Mouse (Mus musculus): Measurements from ENCODE around the gene Tmem252. TPM values are rescaled to one million over a fixed set of nuclear protein-coding genes. Genes with fewer than 3 reads are reported as not detected.

The Tmem252 gene
- total and polyA plus RNA-seq, 3 experiments = 0.05 TPM; not detected in 2

- TF ChIP-seq GATA1 (IDR thresholded peaks at IDR 0.05; ENCODE audit: borderline replicate concordance, low read length) (no peak), TAL1 (conservative IDR thresholded peaks at IDR 0.05; ENCODE audit: low read depth, low read length) (no peak), POLR2AphosphoS5 (IDR thresholded peaks at IDR 0.05; ENCODE audit: insufficient replicate concordance, low read depth, low read length) (no peak), CTCF (IDR thresholded peaks at IDR 0.05; ENCODE audit: low read depth, low read length) (no peak), GATA2 (IDR thresholded peaks at IDR 0.05; ENCODE audit: borderline replicate concordance, low read depth, low read length) (no peak)
- no peak for ATAC-seq (ENCODE audit: extremely low read depth, insufficient number of reproducible peaks, low FRiP score, poor library complexity, severe bottlenecking)
These were observed 28.8 kb upstream of the Tmem252 start for GRCm38 (mm10) chr19:24644971-24645370.

GRCm38 (mm10) chr19:24646162-24646829, 27.5 kb upstream of the Tmem252 start:
- ATAC-seq (ENCODE audit: extremely low read depth, insufficient number of reproducible peaks, low FRiP score, poor library complexity, severe bottlenecking) (no peak), DNase-seq (ENCODE audit: low spot score) (no peak)
- Histone ChIP-seq H3K4me1 (ENCODE audit: insufficient read depth, low read depth, low read length) (no peaks in the 10 kb centered on the region), H3K27me3 (ENCODE audit: insufficient read depth, low read length) (0 out of 2 replicates have a peak, but pooled peaks cover 2% of the 10 kb centered on the region), H3K4me3 (ENCODE audit: low read depth, low read length) (no peak overlapping the region), H3K9me3 (replicated peaks) (no peaks in the 10 kb centered on the region), H3K36me3 (replicated peaks) (no peaks in the 10 kb centered on the region)
- TF ChIP-seq GATA2 (IDR thresholded peaks at IDR 0.05; ENCODE audit: borderline replicate concordance, low read depth, low read length) (no peak), POLR2AphosphoS5 (IDR thresholded peaks at IDR 0.05; ENCODE audit: insufficient replicate concordance, low read depth, low read length) (no peak), TAL1 (conservative IDR thresholded peaks at IDR 0.05; ENCODE audit: low read depth, low read length) (no peak), GATA1 (IDR thresholded peaks at IDR 0.05; ENCODE audit: borderline replicate concordance, low read length) (no peak), CTCF (IDR thresholded peaks at IDR 0.05; ENCODE audit: low read depth, low read length) (no peak)

More at GRCm38 (mm10) chr19:24644971-24645370, 28.8 kb upstream of the Tmem252 start:
- Histone ChIP-seq H3K27me3 (ENCODE audit: insufficient read depth, low read length) (0 out of 2 replicates have a peak, but pooled peaks cover 2% of the 10 kb centered on the region), H3K4me3 (ENCODE audit: low read depth, low read length) (no peak overlapping the region), H3K36me3 (replicated peaks) (no peaks in the 10 kb centered on the region), H3K9me3 (replicated peaks) (no peaks in the 10 kb centered on the region), H3K4me1 (ENCODE audit: insufficient read depth, low read depth, low read length) (no peaks in the 10 kb centered on the region)
- no peak for DNase-seq (ENCODE audit: low spot score)

GRCm38 (mm10) chr19:24648016-24648415, 25.8 kb upstream of the Tmem252 start:
- H3K36me3 ChIP-seq (replicated peaks) = no peaks in the 10 kb centered on the region
- ATAC-seq (ENCODE audit: extremely low read depth, insufficient number of reproducible peaks, low FRiP score, poor library complexity, severe bottlenecking) = no peak
- H3K4me3 ChIP-seq (ENCODE audit: low read depth, low read length) = no peak overlapping the region
- TF ChIP-seq GATA2 (IDR thresholded peaks at IDR 0.05; ENCODE audit: borderline replicate concordance, low read depth, low read length) = no peak
- no peak for TF ChIP-seq CTCF (IDR thresholded peaks at IDR 0.05; ENCODE audit: low read depth, low read length)
- TF ChIP-seq GATA1 (IDR thresholded peaks at IDR 0.05; ENCODE audit: borderline replicate concordance, low read length) = no peak
- TF ChIP-seq POLR2AphosphoS5 (IDR thresholded peaks at IDR 0.05; ENCODE audit: insufficient replicate concordance, low read depth, low read length) = no peak
- no peak for TF ChIP-seq TAL1 (conservative IDR thresholded peaks at IDR 0.05; ENCODE audit: low read depth, low read length)
- no peaks in the 10 kb centered on the region for H3K9me3 ChIP-seq (replicated peaks)
- no peak for DNase-seq (ENCODE audit: low spot score)
- no peaks in the 10 kb centered on the region for H3K27me3 ChIP-seq (ENCODE audit: insufficient read depth, low read length)
- H3K4me1 ChIP-seq (ENCODE audit: insufficient read depth, low read depth, low read length) = no peaks in the 10 kb centered on the region

GRCm38 (mm10) chr19:24650428-24650827, 23.4 kb upstream of the Tmem252 start:
- Histone ChIP-seq H3K9me3 (replicated peaks) (no peaks in the 10 kb centered on the region), H3K4me3 (ENCODE audit: low read depth, low read length) (no peak overlapping the region), H3K27me3 (ENCODE audit: insufficient read depth, low read length) (peaks cover 3% of the 10 kb centered on the region; the same call in 1 of the 2 replicates), H3K4me1 (ENCODE audit: insufficient read depth, low read depth, low read length) (no peaks in the 10 kb centered on the region), H3K36me3 (replicated peaks) (no peaks in the 10 kb centered on the region)
- TF ChIP-seq GATA1 (IDR thresholded peaks at IDR 0.05; ENCODE audit: borderline replicate concordance, low read length) (no peak), GATA2 (IDR thresholded peaks at IDR 0.05; ENCODE audit: borderline replicate concordance, low read depth, low read length) (no peak), TAL1 (conservative IDR thresholded peaks at IDR 0.05; ENCODE audit: low read depth, low read length) (no peak), POLR2AphosphoS5 (IDR thresholded peaks at IDR 0.05; ENCODE audit: insufficient replicate concordance, low read depth, low read length) (no peak), CTCF (IDR thresholded peaks at IDR 0.05; ENCODE audit: low read depth, low read length) (no peak)
- DNase-seq (ENCODE audit: low spot score) (no peak), ATAC-seq (ENCODE audit: extremely low read depth, insufficient number of reproducible peaks, low FRiP score, poor library complexity, severe bottlenecking) (no peak)

- ATAC-seq (ENCODE audit: extremely low read depth, insufficient number of reproducible peaks, low FRiP score, poor library complexity, severe bottlenecking) (no peak), DNase-seq (ENCODE audit: low spot score) (no peak)
- no peaks in the 10 kb centered on the region for H3K36me3 ChIP-seq (replicated peaks)
- no peak overlapping the region for H3K4me3 ChIP-seq (ENCODE audit: low read depth, low read length)
- peaks cover 3% of the 10 kb centered on the region; the same call in 1 of the 2 replicates for H3K27me3 ChIP-seq (ENCODE audit: insufficient read depth, low read length)
- no peaks in the 10 kb centered on the region for H3K4me1 ChIP-seq (ENCODE audit: insufficient read depth, low read depth, low read length)
- no peaks in the 10 kb centered on the region for H3K9me3 ChIP-seq (replicated peaks)
- no peak for TF ChIP-seq GATA2 (IDR thresholded peaks at IDR 0.05; ENCODE audit: borderline replicate concordance, low read depth, low read length)
- TF ChIP-seq CTCF (IDR thresholded peaks at IDR 0.05; ENCODE audit: low read depth, low read length) = no peak
- TF ChIP-seq TAL1 (conservative IDR thresholded peaks at IDR 0.05; ENCODE audit: low read depth, low read length) = no peak
- TF ChIP-seq POLR2AphosphoS5 (IDR thresholded peaks at IDR 0.05; ENCODE audit: insufficient replicate concordance, low read depth, low read length) = no peak
- no peak for TF ChIP-seq GATA1 (IDR thresholded peaks at IDR 0.05; ENCODE audit: borderline replicate concordance, low read length)
These were observed 22.2 kb upstream of the Tmem252 start for GRCm38 (mm10) chr19:24651595-24651994.

- Histone ChIP-seq H3K4me1 (ENCODE audit: insufficient read depth, low read depth, low read length) (no peaks in the 10 kb centered on the region), H3K36me3 (replicated peaks) (no peaks in the 10 kb centered on the region), H3K4me3 (ENCODE audit: low read depth, low read length) (no peak overlapping the region), H3K9me3 (replicated peaks) (no peaks in the 10 kb centered on the region), H3K27me3 (ENCODE audit: insufficient read depth, low read length) (peaks cover 3% of the 10 kb centered on the region; the same call in 1 of the 2 replicates)
- ATAC-seq (ENCODE audit: extremely low read depth, insufficient number of reproducible peaks, low FRiP score, poor library complexity, severe bottlenecking) = no peak
- TF ChIP-seq GATA1 (IDR thresholded peaks at IDR 0.05; ENCODE audit: borderline replicate concordance, low read length) (no peak), CTCF (IDR thresholded peaks at IDR 0.05; ENCODE audit: low read depth, low read length) (no peak), TAL1 (conservative IDR thresholded peaks at IDR 0.05; ENCODE audit: low read depth, low read length) (no peak), POLR2AphosphoS5 (IDR thresholded peaks at IDR 0.05; ENCODE audit: insufficient replicate concordance, low read depth, low read length) (no peak), GATA2 (IDR thresholded peaks at IDR 0.05; ENCODE audit: borderline replicate concordance, low read depth, low read length) (no peak)
- DNase-seq (ENCODE audit: low spot score) = no peak
These were observed 21.3 kb upstream of the Tmem252 start for GRCm38 (mm10) chr19:24652342-24653019.
